Mouse (Mus musculus) bone marrow, adult 2 months (tissue): ENCODE measurements at regions not wholly inside any gene's neighbourhood (a gene's known extent, or its start where the extent isn't known, plus 50 kb on each side); places are given as distances from the start of the nearest gene placed in this dataset.

ENCODE experiments used
- CTCF ChIP-seq: fragments of 200-500 bp; IDR thresholded peaks from 2 replicates; pipeline ENCODE4 v1.5.1; 2011; ENCODE audit warnings: low read length, control low read depth; ENCODE audit not compliant: control insufficient read depth, insufficient read depth
- POLR2A ChIP-seq: fragments of 200-500 bp; IDR thresholded peaks from 2 replicates; pipeline ENCODE4 v1.6.1; 2011; ENCODE audit warnings: low read depth, mild to moderate bottlenecking, control low read depth, low read length, borderline replicate concordance; ENCODE audit not compliant: control insufficient read depth

DNA sequence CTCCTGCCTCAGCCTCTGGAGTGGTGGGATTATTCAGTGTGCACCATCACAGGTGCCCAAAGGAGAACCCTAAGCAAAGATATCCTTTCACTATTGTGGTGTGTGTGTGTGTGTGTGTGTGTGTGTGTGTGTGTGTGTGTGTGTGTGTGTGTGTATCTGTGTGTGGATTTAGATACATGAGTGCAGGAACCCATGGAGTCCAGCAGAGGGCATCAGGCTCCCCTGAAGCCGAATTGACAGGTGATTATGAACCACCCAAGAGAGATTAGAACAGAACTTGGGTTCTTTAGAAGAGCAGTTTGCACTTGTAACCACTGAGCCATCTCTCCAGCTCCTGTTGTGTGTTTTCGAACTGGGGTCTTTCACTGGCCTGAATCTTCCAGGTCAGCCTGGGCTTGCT, 310.1 kb upstream of the Tbx3 start:
- TF ChIP-seq CTCF = no peak
- no peak for TF ChIP-seq POLR2A
